Mouse (Mus musculus) leukemia stem cell, adult 10-12 weeks (primary cell): ENCODE results near the gene Mfsd7a. TPM values are rescaled to one million over a fixed set of nuclear protein-coding genes. Genes with fewer than 3 reads are reported as not detected.

Experiments
- polyA plus RNA-seq: library from polyadenylated mRNA; stranded (reverse); fragments of >175 nt; gene quantifications from 2 replicates; pipeline ENCODE4 v1.2.3, GENCODE M21; 2012; ENCODE audit warnings: low replicate concordance

Mfsd7a gene
- polyA plus RNA-seq, result 0.07 and 0.25 TPM in 2 replicates

DNA sequence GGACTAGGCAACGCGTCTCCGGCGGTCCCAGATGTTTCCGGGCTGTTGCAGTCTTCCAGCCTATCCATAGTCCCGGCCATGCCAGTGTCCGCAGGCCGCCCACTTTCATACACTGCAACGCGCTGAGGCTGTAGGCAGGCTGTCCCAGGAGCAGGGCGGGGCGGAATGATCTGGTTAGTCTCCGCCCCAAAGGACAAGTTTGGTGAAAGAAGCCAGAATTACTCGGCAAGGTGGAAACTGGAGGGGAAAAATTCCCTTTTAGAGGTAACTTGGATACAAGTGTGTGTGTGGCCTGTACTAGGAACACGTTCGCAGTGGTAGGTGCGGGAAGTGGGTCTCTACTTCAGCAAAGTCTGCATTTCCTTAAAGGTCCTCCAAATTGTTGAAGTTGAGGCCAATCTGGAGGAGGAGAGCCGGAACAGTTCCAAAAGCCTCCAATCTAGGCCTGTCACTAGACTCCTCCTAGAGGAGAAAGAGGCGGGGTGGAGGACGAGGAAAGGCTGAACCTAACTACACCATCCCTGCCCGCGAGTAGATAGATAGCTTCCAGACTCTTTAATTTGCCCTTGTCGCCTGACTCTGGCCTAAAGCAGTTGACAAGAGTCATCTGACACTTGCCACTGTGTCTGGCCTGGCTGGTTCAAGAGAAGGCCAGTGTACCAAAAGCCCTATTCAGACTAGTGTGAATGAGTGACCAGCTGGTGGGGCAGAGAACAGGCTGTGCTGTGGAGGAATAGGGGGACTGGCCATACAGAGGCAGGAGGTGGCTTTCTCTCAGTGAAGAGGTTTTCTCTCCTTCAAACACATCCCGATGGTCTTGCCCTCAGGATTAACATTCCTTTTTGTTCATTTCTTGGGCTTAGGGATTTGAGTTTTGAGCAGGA, at the start of gene Mfsd7a:
Gene Mfsd7a (minus strand): TSS at position 107 of the 884 bp plus-strand sequence.

DNA sequence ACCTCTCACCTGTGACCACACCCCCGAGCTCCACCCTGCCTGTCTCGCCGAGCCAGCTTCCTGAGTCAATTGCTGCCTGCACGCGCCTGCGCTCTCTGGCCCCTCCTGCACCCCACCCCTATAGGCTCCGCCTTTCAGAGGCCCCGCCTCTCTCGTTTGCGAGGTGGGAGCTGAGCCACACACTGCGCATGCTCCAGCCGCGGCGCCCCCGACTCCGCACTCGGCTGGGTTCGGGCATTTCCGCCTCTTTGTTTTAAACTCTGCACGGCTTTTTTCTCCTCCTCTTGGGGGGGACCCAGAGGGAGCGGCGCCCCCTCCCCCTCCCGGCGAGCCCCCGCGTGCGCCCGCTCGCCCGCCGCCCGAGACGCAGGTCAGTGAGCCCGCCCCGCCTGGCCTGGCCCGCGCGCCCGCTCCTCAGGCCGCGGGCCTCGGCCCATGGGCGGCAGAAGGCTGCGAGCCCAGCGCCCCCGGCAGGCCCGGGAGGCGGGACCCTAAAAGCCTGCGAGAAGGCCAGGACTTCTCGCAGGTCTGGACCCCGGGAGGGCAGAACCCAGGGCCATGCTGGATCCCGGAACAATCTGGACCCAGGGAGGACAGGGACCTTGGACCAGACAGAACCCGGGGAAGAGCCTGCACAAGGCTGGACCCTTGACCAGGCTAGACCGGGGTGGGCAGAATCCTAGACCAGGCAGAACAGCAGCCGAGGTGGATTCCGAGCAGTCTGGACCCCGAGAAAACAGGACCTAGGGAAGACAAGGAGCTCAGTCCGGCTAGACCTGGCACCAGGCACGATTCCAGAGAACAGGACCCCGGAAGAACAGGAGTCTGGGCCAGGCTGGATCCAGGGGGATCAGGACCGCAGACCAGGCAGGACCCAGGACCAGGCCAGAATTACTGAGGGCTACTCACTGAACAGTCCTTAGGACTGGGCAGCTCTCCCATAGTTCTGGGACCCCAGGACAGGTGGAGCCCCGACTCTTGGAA, 12.7 kb upstream of the Mfsd7a start, which contains the start of gene Pcgf3:
Gene Pcgf3 (plus strand): TSS at position 151 of the 984 bp plus-strand sequence.

DNA sequence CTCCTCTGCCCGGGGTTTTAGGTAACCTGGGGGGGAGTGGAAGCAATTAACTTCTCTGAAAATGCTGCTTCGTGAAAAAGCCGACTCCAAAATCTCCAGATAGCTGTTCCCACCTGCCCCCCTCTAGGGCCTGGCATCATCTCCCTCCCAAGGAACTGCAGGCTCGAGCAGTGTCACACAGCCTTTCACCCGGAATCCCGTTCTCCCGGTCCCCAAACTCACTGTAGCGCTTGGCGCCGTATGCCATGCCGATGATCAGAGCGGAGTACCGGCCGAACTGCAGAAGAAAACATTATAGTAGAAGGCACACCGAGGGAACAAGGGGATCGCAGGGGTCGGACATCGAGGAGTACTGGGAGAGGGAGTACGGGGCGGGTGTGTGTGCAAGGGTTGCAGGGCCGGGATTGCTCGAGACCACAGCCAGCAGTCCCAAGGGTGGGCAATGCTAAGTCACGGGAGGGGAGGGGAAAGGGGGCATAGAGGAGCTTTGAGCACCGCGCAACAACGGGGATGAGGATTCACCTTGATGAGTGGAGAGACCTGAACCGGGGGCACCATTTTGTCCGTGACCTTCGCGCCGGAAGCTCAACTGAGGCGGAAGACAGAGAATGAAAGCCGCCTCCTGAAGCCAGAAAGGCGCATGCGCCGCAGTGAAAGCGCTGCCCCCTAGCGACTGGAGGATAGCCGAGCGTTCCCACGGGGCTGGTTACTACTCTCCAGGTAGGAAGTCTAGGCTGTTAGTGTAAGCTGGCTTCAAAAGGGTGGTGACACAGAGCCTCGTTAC, 14.7 kb downstream of the Mfsd7a start, which contains the start of gene Atp5k:
Gene Atp5k (minus strand): TSS at position 645 of the 784 bp plus-strand sequence.

Other genes starting within 250 kb of the Mfsd7a start
- gene Dr1, start 180.0 kb downstream of the Mfsd7a start, polyA plus RNA-seq, result 12.1 and 58.0 TPM in 2 replicates
- 0.15 and 2.2 TPM in 2 replicates for gene Pigg, start 136.3 kb downstream of the Mfsd7a start, polyA plus RNA-seq
- 0.43 and 0.73 TPM in 2 replicates for gene Gm42517, start 81.0 kb downstream of the Mfsd7a start, polyA plus RNA-seq
- not detected in 2 replicates for gene Pde6b, start 60.5 kb downstream of the Mfsd7a start, polyA plus RNA-seq
- 35.6 and 40.5 TPM in 2 replicates for gene Atp5k, start 14.4 kb downstream of the Mfsd7a start, polyA plus RNA-seq
- 23.1 and 27.5 TPM in 2 replicates for gene Pcgf3, start 12.3 kb upstream of the Mfsd7a start, polyA plus RNA-seq
- gene Cplx1, start 101.1 kb upstream of the Mfsd7a start, polyA plus RNA-seq, result 0.15 and 0.20 TPM in 2 replicates
- gene Gak, start 180.9 kb upstream of the Mfsd7a start, polyA plus RNA-seq, result 50.0 and 158 TPM in 2 replicates
- gene Tmem175, start 180.9 kb upstream of the Mfsd7a start, polyA plus RNA-seq, result 1.1 and 4.1 TPM in 2 replicates
- 6.7 and 7.3 TPM in 2 replicates for gene Idua, start 211.4 kb upstream of the Mfsd7a start, polyA plus RNA-seq
- gene Dgkq, start 220.8 kb upstream of the Mfsd7a start, polyA plus RNA-seq, result 3.6 and 6.2 TPM in 2 replicates
- 3.1 and 6.6 TPM in 2 replicates for gene Slc26a1, start 226.7 kb upstream of the Mfsd7a start, polyA plus RNA-seq
- 29.5 and 29.9 TPM in 2 replicates for gene Fgfrl1, start 243.5 kb upstream of the Mfsd7a start, polyA plus RNA-seq